Mouse (Mus musculus): ENCODE results near the gene Arhgap25.
"Not testable (repeated sequence)": the region's sequence is repeated elsewhere in the genome, so short reads cannot be mapped to it uniquely, and the experiment has no call there.

Gene Arhgap25

GRCm38 (mm10) chr6:87532953-87533710 is at the start of gene Arhgap25:
Gene Arhgap25, minus strand, starts transcription at chr6:87533259.
- no peak for DNase-seq (ENCODE audit: low spot score)

- no peak for DNase-seq (ENCODE audit: low spot score)
These were observed 49.4 kb upstream of the Arhgap25 start for GRCm38 (mm10) chr6:87582456-87582855.

DNA sequence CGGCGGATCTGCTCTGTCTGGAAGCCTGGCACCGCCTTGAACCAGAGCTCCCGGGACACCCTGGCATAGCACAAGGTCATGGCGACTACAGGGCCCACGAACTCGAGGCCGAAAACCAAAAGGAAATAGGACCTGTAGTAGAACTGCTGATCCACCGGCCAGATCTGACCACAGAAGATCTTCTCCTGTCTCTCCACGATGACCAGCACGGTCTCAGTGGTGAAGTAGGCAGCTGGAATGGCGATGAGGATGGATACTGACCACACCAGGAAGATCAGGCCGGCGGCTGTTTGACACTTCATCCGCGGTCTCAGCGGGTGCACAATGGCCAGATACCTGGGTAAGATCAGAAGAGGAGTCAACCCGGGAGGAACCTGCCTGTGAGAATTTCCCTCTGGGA is 48.5 kb upstream of the Arhgap25 start:
- no peak for DNase-seq (ENCODE audit: low spot score)

GRCm38 (mm10) chr6:87581071-87581470 is 48.0 kb upstream of the Arhgap25 start:
- DNase-seq (ENCODE audit: low spot score) = no peak

GRCm38 (mm10) chr6:87578247-87578646 is 45.2 kb upstream of the Arhgap25 start:
- peak; percentile 44 for DNase-seq (ENCODE audit: low spot score)

DNA sequence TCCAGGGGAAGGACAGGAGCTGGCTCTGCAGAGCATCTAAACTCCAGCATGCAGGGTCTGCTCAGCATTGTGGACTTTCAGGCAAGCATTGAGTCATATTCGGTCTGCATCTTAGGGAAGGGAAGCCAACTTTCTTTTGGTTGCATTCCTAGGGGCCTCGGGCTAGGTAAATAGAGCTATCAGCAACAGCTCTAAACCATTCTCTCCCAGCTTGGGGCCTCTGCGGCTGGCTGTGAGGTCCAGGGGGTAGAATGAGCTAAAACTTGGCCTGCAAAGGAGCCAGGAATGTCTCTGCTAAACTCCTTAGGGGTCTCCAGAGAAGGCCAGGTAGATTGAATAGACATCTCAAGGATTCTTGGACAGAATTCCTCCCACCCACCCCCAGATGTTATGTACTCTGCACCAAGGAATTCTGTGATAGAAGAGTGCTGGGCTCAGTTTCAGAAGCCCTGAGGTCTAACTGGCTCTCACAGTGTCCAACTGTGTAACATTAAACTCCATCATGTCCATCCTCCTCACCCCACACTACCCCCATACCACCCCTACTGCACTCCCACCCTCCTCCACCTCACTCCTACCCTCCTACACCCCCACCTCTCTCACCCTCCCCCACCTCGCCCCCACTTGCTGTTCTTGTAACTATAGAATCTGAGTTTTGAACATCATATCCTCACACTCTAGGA is 43.7 kb upstream of the Arhgap25 start:
- no peak for DNase-seq (ENCODE audit: low spot score)

DNA sequence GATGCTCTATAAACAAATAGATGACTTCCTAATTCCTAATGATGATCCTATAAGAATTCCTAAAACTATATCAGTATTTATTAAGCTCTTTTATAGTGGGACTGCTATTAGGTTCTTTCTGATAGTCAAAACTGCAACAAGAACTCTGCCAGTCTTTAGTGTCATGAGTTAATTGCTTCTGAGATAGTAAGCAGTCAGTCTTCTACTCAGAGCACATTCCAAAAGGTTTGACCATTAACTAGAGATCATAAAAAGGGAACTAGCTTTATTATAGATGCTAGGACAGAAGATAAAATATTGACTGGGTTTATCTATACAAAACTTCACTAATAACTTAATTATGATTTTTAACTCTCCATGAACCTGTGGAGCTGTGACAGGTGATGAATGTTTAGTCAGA is 38.8 kb upstream of the Arhgap25 start:
- DNase-seq (ENCODE audit: low spot score) = not testable (repeated sequence)

DNA sequence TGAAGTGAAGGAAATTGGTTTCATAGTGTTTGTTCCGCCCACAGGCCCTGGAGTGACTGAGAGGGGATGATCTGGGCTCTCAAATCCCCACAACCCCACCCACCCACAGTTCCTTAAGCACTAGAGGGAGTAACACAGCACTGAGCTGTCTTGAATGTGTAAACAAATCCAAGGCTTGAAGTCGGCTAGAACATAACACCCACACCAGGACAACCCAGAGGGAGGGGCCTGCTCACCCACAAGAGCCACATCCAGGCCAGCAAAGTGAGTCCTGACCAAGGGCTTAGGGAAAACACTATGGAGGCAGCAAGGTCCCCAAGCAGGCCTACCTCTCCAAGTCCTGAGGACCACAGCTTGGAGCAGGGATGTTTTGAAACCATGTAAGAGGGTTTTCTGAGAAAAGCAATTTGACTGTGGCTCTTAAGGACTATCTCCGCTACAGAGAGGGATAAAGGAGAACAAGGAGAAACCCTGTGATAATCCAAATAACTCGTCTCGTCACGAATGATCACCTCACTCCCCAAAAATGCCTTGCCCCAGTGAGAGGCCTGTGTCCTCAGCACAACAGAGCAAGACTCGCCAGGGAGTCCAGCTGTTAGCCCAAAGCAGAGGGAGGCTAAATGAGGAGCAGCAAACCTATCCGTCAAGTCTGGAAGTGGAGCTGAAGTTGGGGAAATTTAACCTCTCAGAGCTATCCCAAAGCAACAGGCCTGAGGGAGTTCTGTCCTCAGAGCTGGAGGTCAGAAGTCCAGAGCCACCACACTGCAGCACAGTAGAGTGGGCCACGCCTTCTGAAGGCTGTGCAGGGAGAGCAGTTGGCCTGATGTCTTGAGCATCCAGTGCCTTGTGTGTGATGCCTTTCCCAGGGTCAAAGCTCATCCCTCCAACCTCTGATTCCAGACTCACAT is 34.9 kb upstream of the Arhgap25 start:
- DNase-seq (ENCODE audit: low spot score) = no peak

GRCm38 (mm10) chr6:87565166-87565565 is 32.1 kb upstream of the Arhgap25 start:
- DNase-seq (ENCODE audit: low spot score) = no peak

- DNase-seq (ENCODE audit: low spot score) = no peak
These were observed 31.3 kb upstream of the Arhgap25 start for GRCm38 (mm10) chr6:87564356-87564755.

GRCm38 (mm10) chr6:87553724-87554123 is 20.7 kb upstream of the Arhgap25 start:
- DNase-seq (ENCODE audit: low spot score) = no peak

DNA sequence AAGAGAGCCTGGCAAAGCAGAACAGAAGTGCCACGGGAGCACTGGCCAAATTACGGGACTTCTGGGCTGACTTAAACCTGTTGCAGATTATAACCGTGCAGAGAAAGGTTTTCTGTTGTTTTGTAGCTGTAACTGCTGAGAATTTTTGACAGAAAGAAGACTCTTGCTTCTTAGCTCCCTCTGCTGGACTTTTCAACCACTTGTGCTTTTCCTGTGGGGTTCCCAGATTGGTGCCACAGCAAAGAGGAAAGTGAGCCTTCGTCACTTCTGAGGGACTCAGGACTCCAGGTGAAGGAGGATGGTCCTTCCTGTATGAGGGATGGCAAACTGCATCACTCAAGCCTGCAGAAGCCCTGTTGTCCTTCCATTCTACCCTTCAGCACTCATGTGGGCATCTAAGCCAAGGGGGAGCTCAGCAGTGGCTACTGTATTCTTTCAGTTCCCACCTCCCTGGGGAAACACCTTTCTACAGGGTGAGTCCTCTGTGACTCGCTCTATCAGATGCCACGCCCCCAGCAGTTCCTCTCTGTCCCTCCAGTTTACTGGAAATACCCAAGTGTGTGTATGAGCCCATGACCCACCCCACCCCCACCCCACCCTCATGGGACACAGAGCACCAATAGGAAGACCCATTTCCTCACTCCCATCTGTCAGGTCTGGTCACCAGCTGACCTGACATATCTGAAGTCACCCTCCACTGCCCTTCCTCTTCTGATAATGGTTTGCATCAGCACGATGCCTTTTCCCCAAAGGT is 19.2 kb upstream of the Arhgap25 start:
- peak; percentile 20 for DNase-seq (ENCODE audit: low spot score)

DNA sequence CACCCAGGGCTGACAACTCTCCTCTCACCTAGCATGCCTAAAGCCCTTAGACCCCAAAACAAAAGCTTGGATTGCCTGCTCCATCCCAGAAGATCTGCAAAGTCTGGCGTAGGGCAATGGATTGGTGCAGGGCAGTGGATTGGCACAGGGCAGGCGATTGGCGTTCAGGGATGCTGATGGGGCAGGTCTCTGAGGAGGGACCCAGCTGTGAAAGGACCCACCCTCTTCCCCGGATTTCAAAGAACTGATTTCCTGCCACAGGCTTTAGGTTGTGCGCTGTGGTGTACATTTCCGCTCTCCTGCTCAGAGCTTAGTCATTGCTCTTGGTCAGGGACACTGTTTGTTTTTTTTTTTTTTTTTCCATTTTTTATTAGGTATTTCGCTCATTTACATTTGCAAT is 14.8 kb upstream of the Arhgap25 start:
- DNase-seq (ENCODE audit: low spot score) = no peak

DNA sequence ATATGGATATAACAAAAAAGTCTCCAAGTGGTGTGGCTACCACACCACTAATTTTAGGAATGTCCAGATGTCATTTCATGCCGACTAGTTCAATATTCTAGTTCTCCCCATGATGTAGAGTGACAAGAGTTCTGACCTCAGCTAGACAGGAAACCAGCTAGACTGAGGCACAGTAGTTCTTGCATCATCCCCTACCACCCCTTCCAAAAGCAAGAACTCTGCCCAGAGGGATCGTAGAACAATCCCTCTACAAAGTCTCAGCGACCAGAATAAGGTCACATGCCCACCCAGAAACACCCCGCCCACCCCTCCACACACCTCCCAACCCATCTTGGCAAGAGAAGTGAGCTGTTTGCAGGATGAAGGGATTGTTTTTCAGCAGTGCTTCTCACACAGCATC is 14.4 kb upstream of the Arhgap25 start:
- DNase-seq (ENCODE audit: low spot score) = no peak

DNA sequence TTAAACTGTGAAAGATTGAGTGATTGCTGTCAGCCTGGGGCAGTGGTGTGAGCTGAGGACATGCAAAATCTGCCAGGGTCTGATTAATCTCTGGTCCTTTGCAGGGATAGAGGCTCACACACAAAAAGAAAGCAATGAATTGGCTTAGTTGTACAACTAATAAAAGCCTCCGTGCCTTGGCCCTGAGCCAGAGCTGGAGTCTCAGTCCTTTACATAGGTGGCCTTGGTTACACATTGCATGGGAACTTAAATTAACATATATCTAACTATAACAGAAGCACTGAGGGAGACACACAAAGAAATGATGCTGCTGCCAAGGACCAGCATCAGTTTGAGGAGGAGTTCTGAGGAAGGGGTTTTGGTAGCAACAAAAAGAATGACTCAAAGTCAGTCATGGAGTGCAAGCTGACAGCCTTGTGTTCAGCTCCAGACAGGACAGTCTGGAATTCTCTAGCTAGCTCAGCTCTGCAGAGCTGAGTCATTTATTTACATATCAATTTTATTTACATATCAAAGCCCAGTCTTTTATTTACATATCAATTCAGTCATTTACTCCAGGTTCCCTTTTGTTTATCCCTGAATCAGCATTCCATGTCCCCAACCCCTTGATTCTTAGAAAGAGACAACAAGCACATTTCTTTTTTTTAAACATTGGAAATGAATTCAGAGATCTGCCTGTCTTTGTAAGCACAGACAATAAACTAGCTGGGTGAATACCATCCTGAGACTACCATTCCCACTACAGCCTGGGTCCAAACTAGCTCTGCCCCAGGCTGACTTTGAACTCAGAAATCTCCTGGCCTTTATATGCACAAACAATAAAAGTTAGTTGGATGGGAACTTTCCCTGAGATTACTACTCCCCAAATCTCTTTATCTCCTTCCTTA is 12.5 kb upstream of the Arhgap25 start:
- no peak for DNase-seq (ENCODE audit: low spot score)

- no peak for DNase-seq (ENCODE audit: low spot score)
These were observed 9.0 kb upstream of the Arhgap25 start for GRCm38 (mm10) chr6:87542027-87542426.

DNA sequence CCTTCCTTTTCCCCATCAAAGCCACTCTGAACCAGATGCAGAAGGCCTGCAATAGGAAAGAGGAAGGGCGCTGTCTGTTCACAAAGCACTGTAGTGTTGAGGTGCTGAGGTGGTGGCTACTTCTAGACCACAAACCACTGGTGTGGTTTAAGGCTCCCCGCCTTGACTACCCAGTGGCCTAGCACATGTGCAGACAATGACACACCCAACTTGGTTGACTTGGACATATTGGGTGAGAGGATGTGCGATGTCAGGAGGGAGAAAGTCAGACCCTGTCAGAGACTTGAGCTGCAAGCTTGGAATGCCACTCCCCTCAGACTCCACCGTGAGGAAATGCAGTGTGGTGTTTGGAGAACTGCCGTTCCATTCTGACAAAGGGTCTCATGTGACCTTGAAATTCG is 8.1 kb upstream of the Arhgap25 start:
- DNase-seq (ENCODE audit: low spot score) = no peak

DNA sequence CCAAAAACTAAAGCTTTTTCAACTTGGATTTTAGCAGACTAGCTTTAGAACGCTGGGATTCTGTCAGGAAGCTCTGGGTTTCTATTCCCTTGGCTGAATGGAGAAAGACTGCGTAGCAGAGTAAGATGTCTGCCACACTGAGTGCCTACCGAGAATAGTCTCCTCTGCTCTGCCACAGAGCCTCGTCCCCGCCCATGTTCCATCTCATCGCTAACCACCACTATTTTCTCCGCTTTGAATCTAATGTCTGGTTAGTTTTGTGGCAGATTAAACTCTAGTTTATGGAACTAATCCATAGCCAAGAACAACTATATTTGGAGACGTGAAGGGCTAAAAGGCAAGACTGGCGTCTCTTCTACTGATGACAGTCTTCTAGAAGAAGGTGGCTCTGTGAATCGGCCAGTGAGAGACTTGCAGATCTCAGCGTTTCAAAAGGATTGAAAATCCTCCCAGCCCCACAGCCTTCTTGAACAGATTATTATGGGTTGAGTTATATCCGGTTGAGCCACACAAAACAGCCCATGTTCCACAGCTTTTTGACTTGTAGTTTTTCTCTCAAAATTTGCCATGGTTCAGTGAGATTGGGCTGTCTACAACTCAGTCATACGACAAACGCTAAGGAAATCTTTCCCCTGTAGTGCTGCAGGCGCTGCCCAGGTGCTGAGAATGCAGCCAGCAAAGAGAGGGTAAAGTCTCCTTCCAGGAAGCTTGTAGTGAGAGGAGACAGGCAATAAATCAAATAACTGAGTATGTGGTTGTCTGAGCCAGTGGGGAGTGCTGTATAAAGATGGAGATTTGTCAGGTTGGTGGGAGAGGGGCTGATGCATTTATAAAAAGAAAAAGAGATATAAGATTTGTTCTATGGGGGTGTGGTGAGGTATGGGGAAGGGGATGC is 5.6 kb upstream of the Arhgap25 start:
- no peak for DNase-seq (ENCODE audit: low spot score)

GRCm38 (mm10) chr6:87537678-87538077 is 4.6 kb upstream of the Arhgap25 start:
- no peak for DNase-seq (ENCODE audit: low spot score)

- DNase-seq (ENCODE audit: low spot score) = no peak
These were observed 3.2 kb upstream of the Arhgap25 start for GRCm38 (mm10) chr6:87536270-87536669.
